Mouse (Mus musculus) megakaryocyte, embryonic 14.5 days (primary cell): ENCODE measurements around the gene Fgfr1op.
"Not testable (repeated sequence)": the region's sequence is repeated elsewhere in the genome, so short reads cannot be mapped to it uniquely, and the experiment has no call there.

Source experiments
- FLI1 ChIP-seq: IDR thresholded peaks from 2 replicates; pipeline ENCODE4 v1.6.1; 2012; ENCODE audit warnings: low read length, inconsistent platforms, mixed read lengths
- GATA1 ChIP-seq: IDR thresholded peaks from 3 replicates; pipeline ENCODE4 v1.6.1; 2012; ENCODE audit warnings: mixed read lengths, low read length, inconsistent platforms, borderline replicate concordance

DNA sequence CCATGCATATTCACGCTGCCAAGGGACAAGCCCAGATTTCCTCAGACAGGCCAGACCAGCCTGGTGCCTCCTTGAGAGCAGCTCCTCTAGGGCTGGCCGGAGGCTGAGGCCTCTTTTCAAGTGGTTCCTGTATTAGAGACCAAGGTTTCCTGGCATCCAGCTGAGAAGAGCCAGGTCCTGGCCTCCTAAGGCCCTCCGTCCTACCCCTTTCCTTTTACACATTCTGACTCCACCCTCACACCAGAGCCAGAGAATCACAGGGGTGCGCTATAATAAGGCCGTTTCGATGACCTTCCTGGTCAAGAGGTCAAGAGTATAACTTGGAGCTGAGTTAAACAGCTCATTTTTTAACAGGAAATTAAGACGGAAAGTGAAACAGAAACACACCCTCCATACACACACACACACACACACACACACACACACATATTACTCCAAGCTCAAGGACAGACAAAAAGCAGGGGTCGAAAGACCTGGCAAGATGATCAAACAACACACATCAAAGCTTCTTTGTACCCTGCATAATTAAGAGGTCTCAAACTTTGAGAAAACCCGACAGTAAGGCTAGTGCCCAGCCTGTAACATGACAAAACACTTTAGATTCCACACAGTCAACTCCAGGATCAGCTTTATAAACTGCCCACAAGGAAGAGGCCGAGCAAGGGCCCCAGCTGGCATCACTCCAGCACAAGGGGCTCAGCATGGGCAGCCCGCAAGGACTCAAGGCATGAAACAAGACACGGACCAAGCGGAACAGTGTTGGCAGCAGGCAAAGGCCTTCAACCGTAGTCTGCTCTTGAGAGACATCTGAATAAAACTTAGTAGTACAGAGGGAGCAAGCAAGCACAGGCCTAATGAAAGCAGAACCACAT lies 21.3 kb upstream of the Fgfr1op start:
- not testable (repeated sequence) for TF ChIP-seq GATA1, FLI1
